In genomic region chr1:37429366-37430296, GRCm38 (mm10) we compare ENCODE assay signal across 8 mouse cellular contexts. TPM values are rescaled to one million over a fixed set of nuclear protein-coding genes. Genes with fewer than 3 reads are reported as not detected.
DNase-seq lines count a peak whose midpoint lies in the region; ATAC-seq lines count a peak whose summit lies in the region.

Coa5 (minus strand) TSS chr1:37430103.
Unc50 (plus strand) TSS chr1:37430139.

- peaks cover 13% of the 10 kb centered on the region for H3K4me1 ChIP-seq in forebrain, embryonic 14.5 days (ENCODE audit: control insufficient read depth, insufficient read depth, low read length)
- peaks cover 40% of the 10 kb centered on the region for H3K4me1 ChIP-seq in neural tube, embryonic 15.5 days

- H3K9me3 ChIP-seq in forebrain, embryonic 14.5 days (replicated peaks; ENCODE audit: control insufficient read depth, low read length), result no peaks in the 10 kb centered on the region; the same call in 1 of the 2 replicates
- H3K9me3 ChIP-seq in neural tube, embryonic 15.5 days (replicated peaks), result no peaks in the 10 kb centered on the region

- peak; percentile 99 for ATAC-seq in forebrain, embryonic 14.5 days
- ATAC-seq in neural tube, embryonic 15.5 days (ENCODE audit: low FRiP score), result peak; percentile 99

- peak within 1 kb of the TSS; percentile 89 for H3K4me2 ChIP-seq in forebrain, embryonic 14.5 days (ENCODE audit: low read length)
- peak within 1 kb of the TSS; percentile 94 for H3K4me2 ChIP-seq in neural tube, embryonic 15.5 days

- intact Hi-C loops in heart, postnatal 14 days (cut with DNase I), result no loop called here

- peak within 1 kb of the TSS; percentile 78 for H3K4me3 ChIP-seq in forebrain, embryonic 14.5 days (ENCODE audit: low read depth, low read length)
- peak within 1 kb of the TSS; percentile 98 for H3K4me3 ChIP-seq in neural tube, embryonic 15.5 days (replicated peaks)

- H3K36me3 ChIP-seq in forebrain, embryonic 14.5 days (ENCODE audit: control insufficient read depth, insufficient read depth, low read length), result peaks cover 44% of the 10 kb centered on the region
- peaks cover 46% of the 10 kb centered on the region for H3K36me3 ChIP-seq in neural tube, embryonic 15.5 days

- H3K27ac ChIP-seq in forebrain, embryonic 14.5 days (ENCODE audit: low read depth, low read length), result peak within 1 kb of the TSS; percentile 1; the same call in 1 of the 2 replicates
- peak within 1 kb of the TSS; percentile 86 for H3K27ac ChIP-seq in neural tube, embryonic 15.5 days (replicated peaks)

- peak within 1 kb of the TSS; percentile 85 for H3K9ac ChIP-seq in forebrain, embryonic 14.5 days (ENCODE audit: low read length)
- peak within 1 kb of the TSS; percentile 93 for H3K9ac ChIP-seq in neural tube, embryonic 15.5 days (replicated peaks)

- WGBS in forebrain, embryonic 14.5 days, result 3% methylated on average over 57 of the region's 57 CpGs
- WGBS in neural tube, embryonic 15.5 days, result 3% methylated on average over 57 of the region's 57 CpGs

- DNase-seq in ES-CJ7 (ENCODE audit: low read depth, low spot score), result peak; percentile 97
- DNase-seq in cerebellum, adult 11 months, result peak; percentile 92
- peak; percentile 98 for DNase-seq in forebrain, embryonic 14.5 days (ENCODE audit: low spot score)
- DNase-seq in heart, postnatal 14 days, result peak; percentile 94 to 97
- peak; percentile 96 for DNase-seq in layer of hippocampus, adult 11-12 months (ENCODE audit: low spot score)
- peak; percentile 95 to 96 for DNase-seq in lung, adult 18-20 months
- DNase-seq in testis, postnatal 14 days (ENCODE audit: low spot score), result peak; percentile 95

- no peaks in the 10 kb centered on the region for H3K27me3 ChIP-seq in forebrain, embryonic 14.5 days (replicated peaks; ENCODE audit: control insufficient read depth, insufficient read depth, low read length)
- no peaks in the 10 kb centered on the region for H3K27me3 ChIP-seq in neural tube, embryonic 15.5 days (replicated peaks)

RNA-seq across cellular contexts. Expression of gene Coa5, which starts in this region (rescaled TPM):
- polyA plus RNA-seq in forebrain, embryonic 14.5 days (2014; fragmentation: Nextera tagmentation; extraction: Ambion mirVana), result 53.1 and 57.9 TPM in 2 replicates
- total RNA-seq in heart, postnatal 14 days (2021), result 10 to 100 TPM; 86.9 to 98.1 TPM
- 59.6 and 62.3 TPM in 2 replicates for polyA plus RNA-seq in neural tube, embryonic 15.5 days (2015; fragmentation: Nextera tagmentation; extraction: Ambion mirVana)

RNA-seq across cellular contexts. Expression of gene Unc50, which starts in this region (rescaled TPM):
- 139 and 146 TPM in 2 replicates for polyA plus RNA-seq in forebrain, embryonic 14.5 days (2014; fragmentation: Nextera tagmentation; extraction: Ambion mirVana)
- total RNA-seq in heart, postnatal 14 days (2021), result 10 to 100 TPM; 32.6 to 33.7 TPM
- polyA plus RNA-seq in neural tube, embryonic 15.5 days (2015; fragmentation: Nextera tagmentation; extraction: Ambion mirVana), result 118 and 123 TPM in 2 replicates

Comparison
In these comparisons a context has a peak if more than half of its experiments do, and no peak if none do; other contexts are left out.
1. Peak in every context shown above with its lines: DNase-seq, ATAC-seq, H3K4me3 ChIP-seq and H3K27ac ChIP-seq.